Mouse (Mus musculus): ENCODE measurements around the gene B4galnt2. TPM values are rescaled to one million over a fixed set of nuclear protein-coding genes. Genes with fewer than 3 reads are reported as not detected.
"Not testable (repeated sequence)": the region's sequence is repeated elsewhere in the genome, so short reads cannot be mapped to it uniquely, and the experiment has no call there.

B4galnt2 gene
- total RNA-seq, 4 experiments from 2014 or later: not detected

DNA sequence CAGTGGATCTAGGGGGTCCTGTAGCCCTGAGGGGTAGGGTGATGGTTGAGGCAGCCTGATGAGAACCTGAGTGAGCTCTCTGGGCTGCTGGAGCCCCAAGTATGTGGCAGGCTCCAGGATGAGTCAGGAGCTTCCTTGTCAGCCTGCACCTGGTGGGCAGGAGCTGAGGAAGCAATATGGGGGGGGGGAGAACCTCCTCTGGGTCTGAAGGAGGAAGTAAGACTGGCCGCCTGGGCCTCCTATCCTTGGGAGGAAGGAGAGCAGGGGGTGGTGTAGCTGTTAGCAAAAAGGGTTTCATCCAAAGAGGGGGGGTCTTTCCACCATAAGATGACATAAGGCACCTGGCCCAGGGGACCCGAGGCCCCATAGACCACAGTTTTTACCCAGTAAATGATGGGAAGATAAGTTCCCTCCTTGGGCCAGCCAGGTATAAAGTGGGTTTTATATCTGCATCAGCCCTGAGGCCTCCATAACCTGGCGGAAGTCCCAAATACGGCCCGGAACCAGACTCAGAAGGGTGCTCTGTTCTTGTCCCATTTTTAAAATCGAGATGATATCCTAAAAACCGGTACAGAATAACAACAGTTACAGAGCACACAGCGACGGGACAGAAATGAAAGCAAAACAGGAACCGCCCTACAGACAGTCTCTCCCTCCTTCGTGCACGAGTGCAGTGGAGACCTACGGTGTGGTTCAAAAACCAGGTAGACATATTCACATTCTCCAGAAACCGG lies 18.1 kb downstream of the B4galnt2 start:
- no peak for DNase-seq (ENCODE audit: low spot score in 2 of 2)

DNA sequence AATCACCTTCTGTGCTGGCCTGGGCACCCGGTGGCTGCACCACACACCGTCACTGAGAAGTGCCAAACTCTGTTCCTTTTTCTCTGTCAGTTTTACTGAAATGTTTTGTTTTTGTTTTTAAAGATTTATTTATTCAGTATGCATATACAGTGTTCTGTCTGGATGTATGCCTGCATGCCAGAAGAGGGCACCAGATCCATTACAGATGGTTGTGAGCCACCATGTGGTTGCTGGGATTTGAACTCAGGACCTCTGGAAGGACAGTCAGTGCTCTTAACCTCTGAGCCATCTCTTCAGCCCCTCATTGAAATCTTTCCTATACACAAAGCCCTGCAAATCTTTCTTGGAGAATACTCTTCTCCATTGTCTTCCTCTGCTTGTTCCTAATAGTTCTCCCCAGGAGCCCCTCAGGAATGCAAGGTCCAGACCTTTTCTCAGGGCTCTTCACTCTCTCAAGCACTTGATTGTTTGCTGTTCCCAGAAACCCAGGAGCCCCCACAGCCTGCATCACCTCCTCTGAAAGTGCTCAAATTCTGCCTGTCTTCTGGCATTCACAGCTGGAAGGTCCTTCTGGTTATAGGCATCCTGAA lies 24.1 kb downstream of the B4galnt2 start:
- no peak for DNase-seq (ENCODE audit: low spot score in 2 of 2)

GRCm38 (mm10) chr11:95879861-95880260 lies 34.8 kb downstream of the B4galnt2 start:
- not testable (repeated sequence) for DNase-seq (ENCODE audit: low spot score in 2 of 2)

- DNase-seq (ENCODE audit: low spot score in 2 of 2): no peak
Observed at GRCm38 (mm10) chr11:95876296-95876695, 38.4 kb downstream of the B4galnt2 start.

- DNase-seq (ENCODE audit: low spot score in 2 of 2): no peak
Observed at GRCm38 (mm10) chr11:95875804-95876203, 38.9 kb downstream of the B4galnt2 start.

- no peak for DNase-seq (ENCODE audit: low spot score in 2 of 2)
Observed at GRCm38 (mm10) chr11:95869918-95870470, 44.7 kb downstream of the B4galnt2 start.

DNA sequence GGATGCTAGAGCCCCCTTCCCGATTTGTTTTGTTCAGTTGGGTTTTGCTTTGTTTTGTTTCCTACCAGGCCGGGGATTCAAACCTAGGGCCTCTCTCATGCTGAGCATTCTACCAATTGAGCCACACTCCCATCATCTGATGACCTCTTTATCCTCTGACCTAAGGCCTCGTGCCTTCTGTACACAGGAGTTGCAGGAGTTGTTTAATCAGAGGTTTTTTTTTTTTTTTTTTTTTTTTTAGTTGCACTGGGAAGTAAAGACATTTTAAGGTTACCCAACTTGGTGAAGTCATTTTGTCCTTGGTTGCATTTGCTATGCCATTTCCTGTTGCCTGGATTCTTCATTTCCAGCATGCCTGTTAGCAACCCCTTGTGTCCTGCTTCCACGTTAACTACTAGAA lies 45.2 kb downstream of the B4galnt2 start:
- no peak for DNase-seq (ENCODE audit: low spot score in 2 of 2)

- DNase-seq (ENCODE audit: low spot score in 2 of 2): no peak
Observed at GRCm38 (mm10) chr11:95861397-95861796, 53.3 kb downstream of the B4galnt2 start.

- DNase-seq (ENCODE audit: low spot score in 2 of 2): no peak
Observed at GRCm38 (mm10) chr11:95860071-95860490, 54.6 kb downstream of the B4galnt2 start.

- no peak for DNase-seq (ENCODE audit: low spot score in 2 of 2)
Observed at GRCm38 (mm10) chr11:95859468-95859855, 55.2 kb downstream of the B4galnt2 start.

- DNase-seq (ENCODE audit: low spot score in 2 of 2): peak; percentile 98 to 100
Observed at GRCm38 (mm10) chr11:95858528-95859467, 55.9 kb downstream of the B4galnt2 start.

- DNase-seq (ENCODE audit: low spot score in 2 of 2): peak in 1 of 2 experiments; percentile 41
Observed at GRCm38 (mm10) chr11:95857716-95858527, 56.8 kb downstream of the B4galnt2 start.

GRCm38 (mm10) chr11:95857306-95857705 lies 57.4 kb downstream of the B4galnt2 start:
- no peak for DNase-seq (ENCODE audit: low spot score in 2 of 2)

GRCm38 (mm10) chr11:95853684-95854083 lies 61.0 kb downstream of the B4galnt2 start:
- no peak for DNase-seq (ENCODE audit: low spot score in 2 of 2)

- no peak for DNase-seq (ENCODE audit: low spot score in 2 of 2)
Observed at GRCm38 (mm10) chr11:95850898-95851297, 63.8 kb downstream of the B4galnt2 start.

- DNase-seq (ENCODE audit: low spot score in 2 of 2): no peak
Observed at GRCm38 (mm10) chr11:95844935-95845334, 69.8 kb downstream of the B4galnt2 start.

GRCm38 (mm10) chr11:95843421-95843950 lies 71.2 kb downstream of the B4galnt2 start:
- DNase-seq (ENCODE audit: low spot score in 2 of 2): no peak

DNA sequence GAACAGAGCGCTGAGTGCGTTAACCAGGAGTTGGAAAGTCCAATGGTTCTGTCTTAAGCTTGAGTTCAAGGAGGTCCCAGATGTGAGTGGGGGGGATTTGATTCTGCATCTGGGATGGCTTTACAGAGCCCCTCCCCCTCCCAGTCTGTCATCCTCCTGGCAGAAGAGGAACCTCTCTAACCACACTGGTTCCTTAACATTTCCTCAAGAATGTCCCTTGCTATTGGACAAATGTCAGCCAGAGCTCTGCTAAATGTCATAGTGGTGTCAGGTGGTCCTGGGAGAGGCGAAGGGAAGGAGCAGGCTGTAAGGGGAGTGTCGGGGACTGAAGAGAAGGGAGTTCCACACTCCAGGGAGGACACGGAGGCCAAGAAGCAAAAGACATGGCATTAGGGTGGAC lies 71.7 kb downstream of the B4galnt2 start:
- DNase-seq (ENCODE audit: low spot score in 2 of 2): no peak

DNA sequence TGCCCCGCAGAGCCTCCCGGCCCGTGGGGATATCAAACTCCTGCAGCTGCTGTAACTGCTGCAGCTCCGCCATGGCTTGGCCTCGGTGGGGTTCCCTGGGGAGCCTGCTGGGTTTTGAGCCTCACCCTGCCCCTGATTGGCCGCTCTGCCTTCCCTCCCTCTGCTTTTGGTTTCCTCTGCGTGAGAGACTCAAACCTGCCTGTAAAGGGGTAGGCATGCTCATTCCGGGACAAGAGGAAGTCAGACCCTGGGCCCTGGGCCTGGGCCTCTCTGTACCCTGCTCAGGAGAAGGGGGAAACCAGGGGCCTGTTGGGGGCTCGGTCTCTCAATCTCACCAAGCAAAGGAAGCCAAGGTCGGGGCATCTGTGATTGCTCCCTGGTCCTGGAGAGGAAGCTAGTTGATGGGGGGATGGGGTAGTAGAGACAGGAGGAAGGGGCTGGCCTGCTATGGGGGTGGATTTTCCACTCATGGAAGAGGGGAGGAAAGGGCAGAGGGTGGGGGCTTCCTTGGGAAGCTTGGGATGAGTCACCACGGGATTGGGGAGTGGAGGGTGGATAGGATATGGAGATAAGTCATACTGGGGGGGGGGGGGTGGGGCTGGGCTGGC lies 72.5 kb downstream of the B4galnt2 start, which contains the start of gene Abi3:
Abi3 (minus strand) TSS at position 403 of the 608 bp plus-strand sequence.
- no peak for DNase-seq (ENCODE audit: low spot score in 2 of 2)

- no peak for DNase-seq (ENCODE audit: low spot score in 2 of 2)
Observed at GRCm38 (mm10) chr11:95841498-95841830, 73.2 kb downstream of the B4galnt2 start.

All from left cerebral cortex, adult 8-10 months (tissue).